Mouse (Mus musculus): ENCODE measurements at regions not wholly inside any gene's neighbourhood (a gene's known extent, or its start where the extent isn't known, plus 50 kb on each side); places are given as distances from the start of the nearest gene placed in this dataset.

DNA sequence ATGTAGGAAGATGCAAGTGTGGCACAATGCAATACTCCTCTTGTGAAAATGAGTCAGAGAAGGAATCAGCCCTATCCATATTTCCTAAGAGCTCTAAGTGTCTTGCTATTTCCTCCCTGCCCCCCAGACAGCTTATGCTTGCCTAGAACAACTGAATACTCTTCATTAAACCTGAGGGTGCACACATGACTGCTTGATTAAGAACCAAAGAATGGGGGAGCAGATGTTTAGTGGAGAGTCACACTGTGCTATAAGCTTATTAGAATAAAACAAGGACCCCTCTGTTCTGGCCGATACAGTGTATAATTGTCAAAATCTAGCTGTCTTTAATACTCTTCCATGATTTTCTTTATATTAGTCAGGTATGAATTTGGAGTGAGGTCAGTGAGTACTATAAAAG, 458.8 kb upstream of the Mon1b start:
- TF ChIP-seq POLR2A (IDR thresholded peaks at IDR 0.05; ENCODE audit: low read depth, low read length) (no peak), CTCF (conservative IDR thresholded peaks at IDR 0.05; ENCODE audit: insufficient read depth, insufficient read length, low read depth, low read length) (no peak)
